Mouse (Mus musculus) embryonic facial prominence, embryonic 11.5 days (tissue): ENCODE data around the gene Mndal. TPM values are rescaled to one million over a fixed set of nuclear protein-coding genes. Genes with fewer than 3 reads are reported as not detected.
"Not testable (repeated sequence)": the region's sequence is repeated elsewhere in the genome, so short reads cannot be mapped to it uniquely, and the experiment has no call there.

ENCODE experiments used
- ATAC-seq: fragments of 200-750 bp; cut with Nextera tagmentation; replicated peaks from 2 replicates; pipeline ENCODE4 v1.8.0; 2017; ENCODE audit warnings: low read depth; ENCODE audit not compliant: insufficient number of reproducible peaks, low FRiP score, low TSS enrichment
- DNase-seq: peaks from one replicate; pipeline ENCODE4 v3.0.0-alpha.2; 2015; ENCODE audit warnings: low spot score
- H3K27ac ChIP-seq: fragments of 300-500 bp; sonication (generic); replicated peaks from 2 replicates; pipeline ENCODE4 v1.5.1; 2014; ENCODE audit warnings: mild to moderate bottlenecking, low read depth, low read length, control low read depth
- H3K27me3 ChIP-seq: fragments of 300-500 bp; sonication (generic); 2 replicates; pipeline ENCODE4 v1.6.1; 2014; ENCODE audit warnings: mild to moderate bottlenecking, low read length, moderate library complexity, mixed read lengths; ENCODE audit not compliant: control insufficient read depth, insufficient read depth
- H3K36me3 ChIP-seq: fragments of 300-500 bp; sonication (generic); replicated peaks from 2 replicates; pipeline ENCODE4 v1.6.1; 2014; ENCODE audit warnings: low read depth, mild to moderate bottlenecking, low read length, moderate library complexity, mixed read lengths; ENCODE audit not compliant: control insufficient read depth, insufficient read depth
- H3K4me1 ChIP-seq: fragments of 300-500 bp; sonication (generic); 2 replicates; pipeline ENCODE4 v1.6.1; 2014; ENCODE audit warnings: low read length, mixed read lengths; ENCODE audit not compliant: control insufficient read depth, insufficient read depth
- H3K4me2 ChIP-seq: fragments of 300-500 bp; sonication (generic); 2 replicates; pipeline ENCODE4 v1.6.1; 2014; ENCODE audit warnings: low read depth, mild to moderate bottlenecking, control low read depth, low read length, moderate library complexity
- H3K4me3 ChIP-seq: fragments of 300-500 bp; sonication (generic); 2 replicates; pipeline ENCODE4 v1.5.1; 2014; ENCODE audit warnings: low read depth, low read length, control low read depth
- H3K9ac ChIP-seq: fragments of 300-500 bp; sonication (generic); replicated peaks from 2 replicates; pipeline ENCODE4 v1.6.1; 2014; ENCODE audit warnings: mild to moderate bottlenecking, control low read depth, low read length
- H3K9me3 ChIP-seq: fragments of 300-500 bp; sonication (generic); replicated peaks from 2 replicates; pipeline ENCODE4 v1.6.1; 2016; ENCODE audit warnings: mild to moderate bottlenecking, low read length, inconsistent platforms, mixed read lengths; ENCODE audit not compliant: control insufficient read depth
- WGBS: fragments of 180-500 bp; shearing (Covaris S2); extraction: QIAGEN DNeasy Blood & Tissue Kit; methylation state at CpG from one replicate; pipeline ENCODE4 v1.1.7; 2014; 5-methylcytosine and 5-hydroxymethylcytosine counted together
- polyA plus RNA-seq: library from polyadenylated mRNA; unstranded; fragments of >200 nt; fragmentation: Nextera tagmentation; extraction: Ambion mirVana; gene quantifications from 2 replicates; pipeline ENCODE4 v1.2.1, GENCODE M21; 2014

The Mndal gene
- polyA plus RNA-seq, 1 experiment from 2014 or later, result 0.49 TPM

DNA sequence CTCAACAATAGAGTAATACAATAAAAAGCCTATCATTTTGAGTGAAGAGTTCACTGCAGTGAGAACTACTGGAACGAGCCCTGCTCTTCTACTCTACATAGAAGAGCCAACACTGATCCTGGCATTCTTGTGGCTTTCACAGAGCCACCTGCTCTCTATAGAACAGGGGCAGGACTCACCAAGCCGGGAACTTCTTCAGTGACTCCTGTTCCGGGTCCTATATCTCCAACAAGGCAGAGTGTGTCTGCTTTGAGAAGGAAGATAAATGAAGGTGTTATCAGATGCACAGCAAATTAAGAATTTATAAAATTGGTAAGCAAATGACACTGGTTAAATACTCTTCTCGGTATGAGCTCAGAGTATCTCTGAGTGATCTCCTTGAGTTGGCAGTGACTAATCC is 96.1 kb downstream of the Mndal start:
- H3K4me1 ChIP-seq, H3K9me3 ChIP-seq, H3K36me3 ChIP-seq, ATAC-seq, H3K9ac ChIP-seq, DNase-seq, H3K4me3 ChIP-seq, H3K27me3 ChIP-seq, H3K4me2 ChIP-seq, H3K27ac ChIP-seq: not testable (repeated sequence)
- 84% methylated on average over 4 of the region's 4 CpGs for WGBS

DNA sequence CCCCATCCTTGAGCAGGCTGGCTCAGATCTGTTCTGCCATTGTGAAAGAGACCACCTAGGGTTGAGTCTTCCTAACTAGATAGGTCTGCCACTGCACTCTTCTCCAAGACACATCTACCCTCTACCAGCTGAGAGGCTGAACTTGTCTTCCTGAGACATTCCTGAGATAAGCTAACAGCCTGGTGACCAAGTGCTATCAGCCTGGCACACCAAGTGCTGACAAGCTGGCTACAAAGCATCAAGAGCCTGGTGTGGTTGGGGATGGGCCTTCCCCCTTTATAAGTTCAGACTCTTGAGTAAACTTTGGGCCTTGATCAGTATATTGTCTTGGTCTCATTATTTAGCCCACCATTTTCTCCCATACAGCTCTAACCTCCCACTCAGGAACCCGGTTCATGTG is 97.5 kb downstream of the Mndal start:
- Histone ChIP-seq H3K36me3 (no peaks in the 10 kb centered on the region), H3K27ac (no peak overlapping the region), H3K4me1 (no peaks in the 10 kb centered on the region), H3K4me3 (no peak overlapping the region), H3K9ac (no peak overlapping the region), H3K9me3 (no peaks in the 10 kb centered on the region), H3K27me3 (no peaks in the 10 kb centered on the region), H3K4me2 (no peak overlapping the region)
- DNase-seq, result no peak
- no peak for ATAC-seq
- 95% methylated on average over 1 of the region's 1 CpGs for WGBS

GRCm38 (mm10) chr1:173821481-173821803 is 120.8 kb downstream of the Mndal start:
- not testable (repeated sequence) for ATAC-seq, H3K36me3 ChIP-seq, H3K9ac ChIP-seq, H3K4me3 ChIP-seq, H3K27ac ChIP-seq, H3K9me3 ChIP-seq, H3K4me2 ChIP-seq, DNase-seq, H3K4me1 ChIP-seq, H3K27me3 ChIP-seq
- WGBS, result 75% methylated on average over 2 of the region's 2 CpGs

- H3K27me3 ChIP-seq, H3K4me1 ChIP-seq, H3K4me3 ChIP-seq, DNase-seq, H3K9me3 ChIP-seq, H3K36me3 ChIP-seq, H3K4me2 ChIP-seq, H3K9ac ChIP-seq, ATAC-seq, H3K27ac ChIP-seq: not testable (repeated sequence)
- WGBS, result 83% methylated on average over 2 of the region's 2 CpGs
Observed at GRCm38 (mm10) chr1:173820794-173821480, 121.4 kb downstream of the Mndal start.

DNA sequence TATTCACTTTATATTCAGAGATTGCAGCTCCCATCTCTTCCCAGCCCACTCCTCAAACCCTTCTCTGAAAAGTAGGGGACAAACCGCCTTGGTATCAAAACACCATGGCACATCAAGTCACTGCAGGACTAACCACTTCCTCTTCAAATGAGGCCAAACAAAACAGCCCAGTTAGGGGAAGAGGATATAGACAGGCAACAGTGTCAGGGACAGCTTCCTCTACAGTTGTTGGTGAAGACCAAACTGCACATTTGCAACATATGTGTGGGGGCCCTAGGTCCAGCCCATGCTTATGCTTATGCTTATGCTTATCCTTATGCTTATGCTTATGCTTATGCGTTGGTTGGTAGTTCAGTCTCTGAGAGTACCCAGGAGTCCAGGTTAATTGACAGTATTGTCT is 133.0 kb downstream of the Mndal start:
- H3K27ac ChIP-seq, H3K27me3 ChIP-seq, H3K9ac ChIP-seq, H3K4me1 ChIP-seq, H3K9me3 ChIP-seq, ATAC-seq, H3K4me3 ChIP-seq, DNase-seq, H3K4me2 ChIP-seq, H3K36me3 ChIP-seq: not testable (repeated sequence)
- whole genome bisulfite sequencing, result 77% methylated on average over 2 of the region's 2 CpGs

DNA sequence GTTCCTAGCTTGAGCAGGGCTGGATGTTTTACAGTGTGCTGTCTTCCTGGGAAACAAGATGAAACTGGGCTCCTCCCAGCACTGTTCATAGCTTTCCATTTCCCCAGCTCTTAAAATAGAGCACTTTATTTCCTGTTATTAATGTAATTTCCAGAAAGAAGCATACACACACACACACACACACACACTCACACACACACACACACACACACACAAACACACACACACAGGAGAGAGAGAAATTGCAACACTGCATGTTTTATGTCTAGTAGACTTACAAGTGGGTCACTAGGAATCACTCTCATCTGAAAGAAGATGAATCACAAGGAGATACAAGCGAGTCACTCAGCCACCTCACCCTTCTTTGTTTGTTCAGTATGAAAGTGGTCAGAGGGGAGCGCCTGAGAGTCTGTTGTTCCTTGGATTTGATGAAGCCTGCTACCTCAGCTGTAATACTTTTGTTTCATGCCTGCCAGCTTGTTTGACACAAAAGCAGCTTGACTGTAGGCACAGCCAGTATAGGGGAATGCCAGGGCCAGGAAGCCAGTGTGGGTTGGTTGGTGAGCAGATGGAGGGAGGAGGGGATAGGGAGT is 139.5 kb downstream of the Mndal start:
- not testable (repeated sequence) for H3K36me3 ChIP-seq, H3K27me3 ChIP-seq, ATAC-seq, H3K9me3 ChIP-seq, H3K4me3 ChIP-seq, H3K4me2 ChIP-seq, DNase-seq, H3K4me1 ChIP-seq, H3K9ac ChIP-seq, H3K27ac ChIP-seq
- 68% methylated on average over 2 of the region's 2 CpGs for WGBS

- H3K4me3 ChIP-seq, ATAC-seq, H3K4me2 ChIP-seq, H3K4me1 ChIP-seq, H3K27ac ChIP-seq, H3K27me3 ChIP-seq, DNase-seq, H3K9ac ChIP-seq, H3K9me3 ChIP-seq, H3K36me3 ChIP-seq: not testable (repeated sequence)
- 74% methylated on average over 3 of the region's 3 CpGs for WGBS
Observed at GRCm38 (mm10) chr1:173802207-173802606, 140.1 kb downstream of the Mndal start.

- H3K36me3 ChIP-seq, H3K27me3 ChIP-seq, H3K9ac ChIP-seq, H3K4me3 ChIP-seq, H3K27ac ChIP-seq, H3K4me1 ChIP-seq, DNase-seq, H3K4me2 ChIP-seq, ATAC-seq, H3K9me3 ChIP-seq: not testable (repeated sequence)
- WGBS, result 90% methylated on average over 2 of the region's 2 CpGs
Observed at GRCm38 (mm10) chr1:173801791-173802190, 140.5 kb downstream of the Mndal start.
